Mouse (Mus musculus): ENCODE results near the gene Trp53tg5. TPM values are rescaled to one million over a fixed set of nuclear protein-coding genes. Genes with fewer than 3 reads are reported as not detected.

Trp53tg5 gene
- total RNA-seq, 2 experiments from 2014 or later: not detected

DNA sequence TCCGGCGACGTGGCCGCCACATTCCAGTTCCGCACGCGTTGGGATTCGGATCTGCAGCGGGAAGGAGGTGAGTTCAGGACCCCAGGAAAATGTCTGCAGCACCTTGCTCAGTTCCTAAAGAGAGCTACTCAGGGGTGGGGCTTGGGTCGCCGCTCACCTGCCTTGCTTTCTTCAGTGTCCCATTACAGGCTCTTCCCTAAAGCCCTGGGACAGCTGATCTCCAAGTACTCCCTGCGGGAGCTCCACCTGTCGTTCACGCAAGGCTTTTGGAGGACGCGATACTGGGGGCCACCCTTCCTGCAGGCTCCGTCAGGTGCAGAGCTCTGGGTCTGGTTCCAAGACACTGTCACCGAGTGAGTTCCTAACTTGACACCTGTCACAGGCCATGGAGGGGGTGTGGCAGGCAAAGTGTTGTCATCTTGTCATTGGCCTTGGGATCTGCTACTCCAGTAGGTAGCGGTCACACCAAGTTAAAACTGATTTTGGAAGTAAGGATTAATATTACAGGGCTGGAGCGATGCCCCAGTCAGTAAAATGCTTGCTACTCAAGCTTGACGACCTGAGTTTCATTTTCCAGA, 24.3 kb upstream of the Trp53tg5 start:
- ATAC-seq (replicated peaks; ENCODE audit: low FRiP score, poor library complexity, severe bottlenecking): peak; percentile 17; the same call in 1 of the 2 replicates

DNA sequence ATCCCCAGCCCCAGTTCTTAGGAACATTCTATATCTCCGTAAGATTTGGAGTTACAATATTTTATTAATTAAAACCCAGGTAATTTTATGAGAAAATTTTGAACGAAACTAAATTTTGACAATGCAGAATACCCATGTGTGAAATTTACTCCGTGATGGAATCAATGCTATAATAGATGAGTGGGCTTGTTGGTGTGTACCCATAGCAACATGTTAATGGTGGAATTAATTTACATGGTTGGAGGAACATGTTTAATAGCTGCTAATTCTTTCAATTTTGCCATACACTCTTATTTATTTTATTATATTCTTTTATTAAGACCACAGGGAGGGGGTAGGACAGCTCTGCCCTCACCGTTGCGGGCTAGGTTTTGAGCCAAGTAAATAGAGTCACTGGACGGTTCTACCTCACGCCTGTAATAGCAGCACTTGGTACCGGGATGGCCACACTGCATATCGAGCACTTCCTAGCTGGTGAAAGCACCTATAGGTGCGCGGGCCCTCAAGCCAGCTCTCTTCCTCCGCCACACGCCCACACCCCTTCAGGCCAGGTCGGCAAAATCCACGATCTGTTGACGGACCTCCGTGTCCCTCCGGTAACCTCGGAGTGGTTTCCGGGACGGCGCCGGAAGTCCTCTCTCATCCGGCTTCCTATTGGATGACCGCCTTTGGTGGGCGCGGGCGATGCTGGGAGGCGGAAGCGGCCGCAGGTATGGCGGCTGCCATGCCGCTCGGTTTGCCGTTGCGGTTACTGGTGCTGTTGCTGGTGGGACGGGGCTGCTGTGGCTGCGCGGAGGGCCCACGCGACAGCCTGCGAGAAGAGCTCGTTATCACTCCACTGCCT, 23.5 kb upstream of the Trp53tg5 start, which contains the start of gene Pigt:
Gene Pigt, plus strand, starts transcription at position 674 of the 844 bp plus-strand sequence.
- peak; percentile 100 for ATAC-seq (replicated peaks; ENCODE audit: low FRiP score, poor library complexity, severe bottlenecking)

DNA sequence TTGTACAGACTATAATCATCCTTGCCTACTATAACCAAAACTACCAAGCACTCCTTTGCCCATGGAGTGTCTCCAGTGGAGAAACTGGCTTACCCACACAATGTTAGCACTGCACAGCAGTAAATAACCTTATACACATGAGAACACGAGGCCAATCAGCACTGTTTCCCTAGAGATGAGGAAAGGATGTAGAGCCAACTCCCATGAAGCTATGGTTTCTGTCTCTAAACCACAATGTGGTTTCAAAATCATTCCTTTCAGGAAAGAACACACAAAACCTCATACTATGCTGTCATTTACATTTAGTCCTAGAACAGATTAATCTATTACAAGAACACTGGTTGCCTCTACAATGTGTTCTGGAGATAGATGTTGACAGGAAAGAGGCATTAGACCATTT, 22.8 kb upstream of the Trp53tg5 start:
- ATAC-seq (replicated peaks; ENCODE audit: low FRiP score, poor library complexity, severe bottlenecking): no peak

DNA sequence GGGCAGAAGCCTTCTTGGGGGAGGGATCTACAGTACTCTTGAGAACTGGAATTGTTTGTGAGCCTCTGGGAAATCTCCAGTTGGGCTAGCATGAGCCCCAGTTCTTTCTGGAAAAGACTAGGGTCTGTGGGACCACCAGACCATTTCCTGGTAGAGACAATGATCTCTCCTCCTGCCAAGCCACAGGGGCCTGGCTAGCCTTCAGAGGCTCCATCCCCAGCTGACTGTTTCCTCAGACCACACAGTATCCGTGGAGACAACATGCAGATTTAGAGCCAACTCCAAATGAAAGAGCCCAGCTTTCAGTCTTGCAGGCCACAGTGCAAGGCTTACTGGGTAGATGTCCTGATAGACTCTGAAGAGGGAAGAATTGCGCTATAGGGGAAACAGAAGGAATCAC, 20.6 kb upstream of the Trp53tg5 start:
- no peak for ATAC-seq (replicated peaks; ENCODE audit: low FRiP score, poor library complexity, severe bottlenecking)

DNA sequence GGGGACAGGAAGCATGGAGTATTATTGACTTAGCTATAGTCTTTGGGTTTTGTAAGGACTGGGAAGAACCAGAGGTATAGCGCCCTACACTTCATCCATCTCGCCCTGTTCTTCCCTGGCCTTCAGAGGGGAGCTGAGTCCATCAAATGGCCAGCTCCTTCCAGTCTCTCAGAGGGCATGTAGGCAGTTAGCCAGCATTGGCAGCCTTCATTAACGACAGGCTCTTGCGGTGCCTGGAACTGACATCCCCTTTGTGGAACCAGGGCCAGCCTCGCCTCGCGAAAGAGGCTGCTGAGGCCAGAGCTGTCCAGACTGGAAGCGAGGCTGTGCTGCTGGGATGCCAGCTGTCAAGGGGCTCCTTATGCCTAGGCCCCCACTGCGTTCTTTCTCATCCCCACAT, 14.3 kb upstream of the Trp53tg5 start:
- ATAC-seq (replicated peaks; ENCODE audit: low FRiP score, poor library complexity, severe bottlenecking): no peak

DNA sequence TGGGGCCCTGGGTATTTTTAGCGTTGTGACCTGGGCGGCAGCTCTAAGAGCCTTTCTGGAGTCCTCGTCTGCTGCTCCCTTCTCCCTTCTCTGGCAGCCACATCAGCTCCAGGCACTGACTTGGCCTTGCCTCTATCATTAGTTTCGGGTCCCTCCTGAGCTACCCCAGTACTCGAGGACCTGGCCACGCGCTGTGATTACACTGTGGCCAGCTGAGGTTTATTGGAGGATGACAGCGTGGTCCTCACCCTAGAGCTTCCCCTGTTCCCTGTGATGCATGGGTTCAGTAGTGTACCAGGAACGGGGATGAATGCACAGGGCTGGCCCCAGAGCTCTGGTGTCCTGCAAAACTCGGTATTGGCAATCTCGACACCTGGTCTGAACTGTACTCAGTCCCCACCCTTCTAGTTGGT, 13.6 kb upstream of the Trp53tg5 start:
- ATAC-seq (replicated peaks; ENCODE audit: low FRiP score, poor library complexity, severe bottlenecking): no peak

DNA sequence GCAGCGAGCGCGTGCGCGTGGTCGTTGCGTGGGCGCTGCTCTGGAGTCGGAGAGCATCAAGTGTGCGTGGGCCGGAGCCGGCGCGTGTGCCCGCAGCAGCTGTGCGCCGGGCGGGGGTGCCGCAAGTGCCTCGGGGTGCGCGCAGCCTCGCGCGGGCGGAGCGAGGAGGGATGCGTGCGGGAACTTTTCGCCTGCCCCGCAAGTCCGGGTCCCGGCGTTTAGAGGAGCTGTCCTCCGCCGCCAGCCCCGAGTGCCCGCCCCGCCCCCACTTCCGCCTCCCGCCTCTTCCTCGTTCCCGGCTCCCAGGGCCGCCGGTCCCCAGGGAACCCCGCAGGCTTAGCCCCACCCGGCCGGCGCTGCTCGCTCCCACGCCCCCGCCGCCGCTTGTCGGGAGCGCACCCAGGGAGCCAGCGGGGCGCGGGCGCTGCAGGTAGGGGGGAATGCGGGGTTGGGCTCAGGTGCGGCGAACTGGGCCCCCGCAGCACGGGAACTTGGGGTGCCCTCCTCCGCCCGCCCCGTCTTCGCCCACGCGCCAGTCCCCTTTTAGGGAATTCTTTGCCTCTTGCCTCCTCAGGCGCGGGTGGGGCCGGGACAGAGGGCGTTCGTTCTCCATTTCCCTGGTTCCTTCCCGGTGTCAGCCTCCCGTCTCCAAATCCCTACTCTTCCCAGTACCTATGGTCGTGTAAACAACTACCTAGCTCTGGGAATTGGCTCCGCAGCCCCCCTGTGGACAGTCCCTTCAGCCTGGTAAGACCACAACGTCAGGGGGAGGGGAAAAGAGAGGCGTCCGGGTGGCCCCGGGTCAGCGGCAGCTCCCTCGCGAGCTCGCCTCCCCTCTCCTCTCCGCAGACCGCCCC, 13.0 kb upstream of the Trp53tg5 start:
- ATAC-seq (replicated peaks; ENCODE audit: low FRiP score, poor library complexity, severe bottlenecking): no peak

DNA sequence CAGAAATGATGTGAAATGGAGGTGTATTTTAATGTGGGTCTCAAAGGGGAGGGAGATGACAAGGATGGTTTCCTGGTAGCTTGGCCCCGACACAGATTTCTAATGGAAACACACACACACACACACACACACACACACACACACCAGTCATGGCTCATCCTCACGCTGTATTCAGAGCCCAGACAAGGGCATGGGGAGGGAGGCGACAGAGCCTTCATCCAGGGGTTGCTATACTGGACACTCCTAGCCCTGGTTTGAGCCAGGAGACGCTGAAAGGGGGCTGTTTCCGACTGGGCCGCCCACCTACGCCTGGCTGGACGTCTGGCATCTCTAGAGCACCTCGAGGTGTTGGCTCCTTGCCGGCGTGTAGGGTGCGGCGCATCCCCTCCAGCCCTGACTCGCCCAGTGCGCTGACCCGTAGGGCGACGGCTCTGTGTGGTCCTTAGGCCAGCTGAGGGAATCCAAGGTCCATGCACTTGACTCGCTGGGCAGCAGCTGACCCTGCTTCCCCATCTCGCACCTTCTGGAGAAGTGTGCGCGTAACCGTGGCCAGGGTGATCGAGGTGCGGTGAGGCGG, 12.2 kb upstream of the Trp53tg5 start, which contains the start of gene Dbndd2:
Gene Dbndd2, plus strand, starts transcription at position 426 of the 577 bp plus-strand sequence.
- no peak for ATAC-seq (replicated peaks; ENCODE audit: low FRiP score, poor library complexity, severe bottlenecking)

DNA sequence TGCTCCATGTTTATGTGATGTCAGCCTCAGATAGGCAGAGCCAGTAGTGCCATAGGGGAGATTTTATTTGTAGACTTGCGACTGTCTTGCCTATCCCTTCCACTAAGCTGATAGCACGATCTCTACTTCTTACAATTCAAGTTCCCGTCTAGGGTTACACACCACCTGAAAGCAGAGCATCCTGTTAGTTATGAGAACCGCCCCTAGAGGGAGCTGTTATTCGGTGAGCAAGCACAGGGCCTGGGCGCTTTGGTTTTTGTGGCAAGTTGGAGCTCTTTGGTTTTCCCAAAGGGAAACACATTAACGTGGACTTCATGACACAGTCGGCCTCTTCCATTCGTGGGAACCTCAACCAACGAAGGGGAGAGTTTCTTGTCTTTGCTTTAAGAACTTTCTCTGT, 3.3 kb downstream of the Trp53tg5 start:
- ATAC-seq (replicated peaks; ENCODE audit: low FRiP score, poor library complexity, severe bottlenecking): no peak

DNA sequence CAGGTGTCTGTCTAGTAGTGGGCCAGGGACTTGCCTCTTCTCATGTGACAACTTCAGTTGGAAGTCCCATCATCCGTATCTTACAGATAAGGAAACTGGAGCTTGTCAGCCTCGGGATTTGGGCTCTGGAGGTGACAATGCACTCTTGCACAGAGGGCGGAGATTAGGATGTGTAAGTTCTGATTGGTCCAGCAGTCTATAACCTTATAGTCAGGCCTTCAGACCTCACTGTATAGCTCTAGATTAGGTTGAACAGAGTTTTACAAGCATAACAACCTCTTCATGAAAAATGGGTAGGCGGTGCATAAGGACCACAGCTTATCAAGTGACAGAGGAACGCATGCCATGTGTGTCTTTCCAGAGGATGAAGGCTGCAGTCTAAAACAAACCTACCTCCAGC, 6.7 kb downstream of the Trp53tg5 start:
- no peak for ATAC-seq (replicated peaks; ENCODE audit: low FRiP score, poor library complexity, severe bottlenecking)

DNA sequence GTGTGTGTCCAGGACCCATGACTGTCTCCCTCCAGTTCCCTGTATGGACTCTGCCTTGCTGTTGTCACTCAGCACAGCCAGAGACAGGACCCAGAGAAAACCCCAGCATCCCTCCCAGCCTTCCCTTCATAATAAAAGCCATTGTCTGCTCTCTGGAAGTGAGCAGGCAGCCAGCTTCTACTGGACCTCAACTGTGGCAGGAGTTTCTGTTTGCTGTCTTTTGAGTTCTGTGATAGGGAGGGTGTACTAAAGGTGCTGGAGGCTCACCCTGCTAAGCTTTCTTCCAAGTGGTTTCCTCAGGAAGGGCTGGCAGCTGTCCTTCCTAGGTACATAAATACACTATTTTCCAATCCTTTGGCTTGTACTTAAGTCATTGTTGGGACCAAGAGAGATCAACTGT, 8.4 kb downstream of the Trp53tg5 start:
- no peak for ATAC-seq (replicated peaks; ENCODE audit: low FRiP score, poor library complexity, severe bottlenecking)

DNA sequence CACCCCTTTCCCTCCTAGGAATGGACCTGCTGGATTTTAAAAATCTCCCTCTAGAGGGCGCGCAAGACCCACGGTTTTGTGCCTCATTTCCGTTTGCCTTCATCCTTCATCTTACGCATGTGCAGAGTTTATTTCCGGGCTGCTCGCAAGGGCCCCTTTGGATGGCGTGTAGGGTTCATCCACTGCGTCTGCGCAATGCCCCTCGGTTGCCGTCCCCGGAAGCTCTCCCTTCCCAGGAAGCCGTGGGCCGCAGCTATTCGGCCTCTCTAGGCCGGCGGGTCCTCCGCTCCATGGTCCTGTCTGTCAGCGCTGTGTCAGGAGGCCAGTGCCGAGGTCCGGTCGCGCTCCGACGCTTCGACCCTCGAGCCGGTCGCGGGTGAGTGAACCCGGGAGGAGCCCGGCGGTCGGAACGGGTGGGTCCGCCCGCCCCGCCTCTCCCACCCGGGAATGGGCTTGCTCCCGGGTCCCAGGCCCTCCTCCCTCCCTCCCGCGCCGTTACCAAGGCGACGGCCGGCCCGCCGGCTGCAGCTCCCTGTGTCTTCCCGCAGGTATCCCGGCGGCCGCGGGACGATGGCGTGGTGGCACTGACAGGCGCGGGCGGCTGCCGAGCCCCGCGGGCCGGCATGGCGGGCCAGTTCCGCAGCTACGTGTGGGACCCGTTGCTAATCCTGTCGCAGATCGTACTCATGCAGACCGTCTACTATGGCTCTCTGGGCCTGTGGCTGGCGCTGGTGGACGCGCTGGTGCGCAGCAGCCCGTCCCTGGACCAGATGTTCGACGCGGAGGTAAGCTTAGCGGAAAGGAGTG, 12.6 kb downstream of the Trp53tg5 start, which contains the start of gene Gm20458:
Gene Gm20458, plus strand, starts transcription at position 223 of the 807 bp plus-strand sequence.
- ATAC-seq (replicated peaks; ENCODE audit: low FRiP score, poor library complexity, severe bottlenecking): peak; percentile 96

DNA sequence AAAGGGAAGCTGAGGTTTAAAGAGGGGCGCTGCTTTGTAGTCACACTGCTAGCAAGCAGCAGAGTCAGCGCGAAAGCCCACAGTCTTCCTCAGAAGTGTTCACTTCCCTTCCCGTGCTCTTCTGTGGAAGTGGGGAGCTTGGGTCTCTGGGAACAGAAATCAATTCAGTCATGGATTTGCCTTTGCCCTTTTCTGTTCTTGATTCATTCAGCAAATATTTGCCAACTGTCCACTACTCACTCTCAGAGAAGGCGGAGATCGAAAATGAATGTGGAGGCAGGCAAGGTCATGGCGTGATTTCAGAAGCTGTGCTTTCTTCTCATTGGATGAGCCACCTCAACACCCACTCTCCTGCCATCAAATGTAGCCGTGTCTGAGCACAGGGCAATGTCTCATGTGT, 15.0 kb downstream of the Trp53tg5 start:
- ATAC-seq (replicated peaks; ENCODE audit: low FRiP score, poor library complexity, severe bottlenecking): no peak

DNA sequence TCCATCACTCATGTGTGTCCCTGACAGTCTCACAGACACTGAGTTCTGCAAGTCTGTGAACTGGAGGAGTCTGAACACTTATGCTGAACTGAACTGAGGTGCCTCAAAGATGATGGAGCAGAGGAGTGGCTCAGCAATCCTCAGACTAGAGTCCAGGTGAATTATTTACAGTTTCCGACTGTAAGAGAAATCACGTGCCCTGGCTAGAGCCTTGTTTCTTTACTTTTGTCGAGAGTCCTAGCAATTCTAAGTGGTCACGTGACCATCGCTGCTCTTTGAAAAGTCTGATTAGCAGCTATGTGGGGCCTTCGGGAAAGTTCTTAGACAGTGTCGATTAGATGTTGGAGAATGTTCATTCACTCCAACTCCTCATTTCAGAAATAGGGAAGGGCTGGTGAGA, 15.6 kb downstream of the Trp53tg5 start:
- ATAC-seq (replicated peaks; ENCODE audit: low FRiP score, poor library complexity, severe bottlenecking): no peak

DNA sequence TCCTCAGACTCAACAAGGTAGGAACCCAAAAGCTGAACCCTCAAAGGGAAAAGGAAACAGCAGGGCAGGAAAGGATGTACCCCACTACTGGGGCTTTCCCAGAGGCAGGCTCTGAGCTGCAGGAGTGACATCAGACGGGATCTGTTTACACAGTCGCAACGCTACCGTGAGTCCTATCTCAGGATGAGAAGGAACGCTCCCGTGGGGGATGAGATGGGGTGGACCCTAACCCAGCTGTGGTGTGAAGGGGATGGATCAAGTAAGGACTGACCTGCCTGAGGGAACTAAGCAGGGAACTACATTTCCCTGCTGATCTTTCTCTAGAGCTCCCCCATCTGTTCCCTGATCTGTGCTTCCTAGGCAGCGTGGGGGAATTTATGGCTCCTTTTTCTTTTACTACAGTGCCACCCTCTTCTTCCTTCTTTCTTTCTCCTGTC, 16.6 kb downstream of the Trp53tg5 start, which contains the start of gene Sys1:
Gene Sys1, plus strand, starts transcription at position 101 of the 437 bp plus-strand sequence.
- no peak for ATAC-seq (replicated peaks; ENCODE audit: low FRiP score, poor library complexity, severe bottlenecking)

DNA sequence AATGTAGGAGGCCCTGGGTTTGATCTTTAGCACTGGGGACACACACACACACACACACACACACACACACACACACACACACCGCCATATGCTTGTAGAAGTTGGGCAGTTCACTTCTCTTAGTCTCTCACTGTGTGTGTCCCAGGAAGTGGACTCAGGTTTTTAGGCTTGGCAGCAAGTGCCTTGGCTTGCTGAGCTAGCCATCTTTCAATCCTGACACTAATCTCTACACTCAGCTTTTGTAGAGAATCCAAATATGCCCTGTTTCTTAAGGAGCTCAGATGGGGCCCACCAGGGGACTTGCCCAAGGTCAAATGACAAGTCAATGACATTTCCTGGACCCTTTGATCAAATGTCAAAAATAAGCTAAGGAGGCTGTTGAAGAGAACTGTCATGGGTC, 17.1 kb downstream of the Trp53tg5 start:
- no peak for ATAC-seq (replicated peaks; ENCODE audit: low FRiP score, poor library complexity, severe bottlenecking)

DNA sequence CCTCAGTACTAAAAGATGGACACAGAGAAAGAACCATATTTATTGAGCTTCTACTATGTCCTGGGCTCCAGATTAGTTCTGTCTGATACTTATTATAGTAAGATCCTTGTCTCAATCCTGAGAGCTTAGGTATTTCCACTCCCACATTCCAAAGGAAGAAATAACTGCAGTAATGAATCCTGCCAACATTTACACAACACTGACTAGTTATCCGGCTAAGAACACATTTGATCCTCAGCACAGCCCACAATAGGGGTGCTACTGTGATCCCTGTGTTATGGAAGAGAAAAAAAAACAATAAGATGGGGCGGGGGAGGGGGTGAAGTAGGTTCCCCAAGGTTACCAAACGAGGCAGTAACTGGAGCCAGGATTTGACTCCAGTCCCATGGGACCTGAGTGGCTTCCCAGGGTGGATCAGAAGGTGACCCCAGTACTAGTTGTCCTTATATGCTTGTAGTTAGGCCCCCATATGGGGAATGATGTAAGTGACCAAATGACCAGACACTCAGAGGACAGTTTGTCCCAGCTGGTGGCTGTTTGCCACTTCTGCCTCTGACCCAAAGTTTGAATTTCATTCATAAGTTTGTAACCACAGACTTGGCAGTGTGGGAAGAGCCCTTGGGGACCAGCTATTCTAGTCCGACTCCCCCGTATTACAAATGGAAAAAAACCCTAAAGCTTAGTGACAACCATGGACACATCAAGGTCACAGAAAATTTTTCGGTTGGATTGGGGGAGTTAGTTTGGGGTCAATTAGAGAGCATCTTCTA, 17.9 kb downstream of the Trp53tg5 start:
- ATAC-seq (replicated peaks; ENCODE audit: low FRiP score, poor library complexity, severe bottlenecking): no peak

DNA sequence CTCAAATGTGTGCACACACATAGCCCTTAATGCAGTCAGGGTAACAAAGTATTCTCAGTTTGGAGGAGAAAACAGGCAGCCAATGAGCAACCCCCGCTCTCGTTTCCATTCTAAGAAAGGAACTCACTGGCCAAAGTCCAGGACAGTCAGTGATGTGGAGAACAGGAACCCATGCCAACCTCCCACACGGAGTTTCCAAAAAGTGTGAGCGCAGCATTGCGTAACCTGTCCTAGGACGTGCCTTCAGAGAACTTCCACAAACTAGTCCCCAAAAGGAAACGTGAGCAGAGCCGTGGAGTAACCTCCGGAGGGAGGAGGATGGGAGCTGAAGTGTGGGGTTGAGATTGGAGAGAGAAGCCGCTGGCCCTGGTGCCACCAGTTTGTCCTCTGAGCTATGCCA, 18.7 kb downstream of the Trp53tg5 start:
- no peak for ATAC-seq (replicated peaks; ENCODE audit: low FRiP score, poor library complexity, severe bottlenecking)

All from erythroblast, adult 5-6 weeks (primary cell).